Mouse (Mus musculus): ENCODE results near the gene Foxo4. TPM values are rescaled to one million over a fixed set of nuclear protein-coding genes. Genes with fewer than 3 reads are reported as not detected.

Foxo4 gene
- total RNA-seq, 2 experiments from 2014 or later: 63.0 to 65.2 TPM

DNA sequence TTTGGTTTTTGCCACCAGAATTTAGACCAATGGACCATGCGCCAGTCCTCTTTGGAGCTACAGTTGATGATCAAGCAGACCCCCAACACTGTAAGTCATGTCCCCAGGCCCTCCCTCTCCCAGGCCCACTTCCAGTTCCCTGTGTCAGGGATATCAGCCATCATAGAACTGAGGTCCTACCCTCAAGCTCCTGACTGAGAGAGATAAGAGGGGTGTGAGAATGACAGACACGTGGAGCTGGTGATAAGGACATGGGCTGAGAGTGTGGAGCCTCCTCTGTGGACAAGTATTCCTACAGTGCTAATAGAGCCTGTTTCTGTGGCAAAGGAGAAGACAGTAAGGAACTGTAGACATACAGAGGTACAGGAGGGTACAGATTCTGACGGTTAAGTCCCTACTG lies 33.2 kb downstream of the Foxo4 start:
- no peak for DNase-seq
- intact Hi-C loops (cut with DNase I): loop anchor here (5.0 kb wide), 1 partner anchor 155 kb away; no protein-coding TSS in a partner anchor

DNA sequence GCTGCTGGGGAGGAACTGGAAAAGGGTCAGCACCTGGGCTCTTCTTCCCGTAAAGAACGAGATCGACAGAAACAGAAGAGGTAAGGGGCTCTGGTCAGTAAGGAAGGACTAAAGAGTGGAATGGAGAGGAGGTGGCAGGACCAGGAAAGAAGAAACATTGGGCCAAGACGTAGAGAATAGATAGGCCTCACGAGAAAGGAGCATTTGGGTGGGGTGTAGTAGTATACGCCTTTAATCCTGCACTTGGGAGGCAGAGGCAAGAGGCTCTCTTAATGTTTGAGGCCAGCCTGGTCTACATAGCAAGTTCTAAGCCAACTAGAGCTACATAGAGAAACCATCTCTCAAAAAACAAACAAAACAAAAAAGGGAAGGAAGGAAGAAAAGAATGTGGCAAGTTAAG lies 34.1 kb downstream of the Foxo4 start:
- no peak for DNase-seq
- intact Hi-C loops (cut with DNase I): loop anchor here (5.0 kb wide), 1 partner anchor 156 kb away; no protein-coding TSS in a partner anchor

DNA sequence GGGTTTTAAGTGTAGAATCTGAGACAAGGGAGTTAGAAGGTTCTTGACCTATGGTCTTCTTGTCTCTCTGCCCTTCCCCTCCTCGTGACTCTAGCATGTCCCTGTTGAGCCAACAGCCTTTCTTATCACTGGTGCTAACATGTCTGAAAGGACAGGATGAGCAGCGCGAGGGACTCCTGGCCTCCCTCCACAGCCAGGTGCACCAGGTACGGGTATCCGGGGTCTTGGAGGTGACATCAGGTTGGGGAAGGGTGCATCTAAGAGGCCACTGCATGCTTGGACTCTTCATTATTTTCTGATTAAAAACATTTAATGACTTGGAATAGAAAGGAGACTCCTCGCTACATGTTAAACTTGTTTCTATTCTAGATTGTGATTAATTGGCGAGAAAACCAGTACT lies 34.7 kb downstream of the Foxo4 start:
- DNase-seq: no peak
- intact Hi-C loops (cut with DNase I): loop anchor here (5.0 kb wide), 1 partner anchor 157 kb away; no protein-coding TSS in a partner anchor

DNA sequence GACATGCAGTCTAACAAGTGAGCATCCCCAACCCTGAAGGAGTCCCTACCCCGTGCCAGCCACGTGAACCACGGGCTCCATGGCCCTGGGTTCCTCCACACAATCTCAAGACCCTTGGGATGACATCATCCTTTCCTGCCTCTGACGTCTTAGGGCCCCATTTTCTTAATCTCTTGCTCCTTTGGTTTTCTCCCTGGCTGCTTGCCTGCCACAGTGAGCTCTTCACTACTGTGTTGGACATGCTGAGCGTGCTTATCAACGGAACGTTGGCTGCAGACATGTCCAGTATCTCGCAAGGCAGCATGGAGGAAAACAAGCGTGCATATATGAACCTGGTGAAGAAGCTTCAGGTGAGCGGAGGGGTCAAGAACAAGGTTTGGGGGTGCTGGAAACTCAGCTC lies 35.8 kb downstream of the Foxo4 start:
- DNase-seq: no peak
- intact Hi-C loops (cut with DNase I): no loop called here

DNA sequence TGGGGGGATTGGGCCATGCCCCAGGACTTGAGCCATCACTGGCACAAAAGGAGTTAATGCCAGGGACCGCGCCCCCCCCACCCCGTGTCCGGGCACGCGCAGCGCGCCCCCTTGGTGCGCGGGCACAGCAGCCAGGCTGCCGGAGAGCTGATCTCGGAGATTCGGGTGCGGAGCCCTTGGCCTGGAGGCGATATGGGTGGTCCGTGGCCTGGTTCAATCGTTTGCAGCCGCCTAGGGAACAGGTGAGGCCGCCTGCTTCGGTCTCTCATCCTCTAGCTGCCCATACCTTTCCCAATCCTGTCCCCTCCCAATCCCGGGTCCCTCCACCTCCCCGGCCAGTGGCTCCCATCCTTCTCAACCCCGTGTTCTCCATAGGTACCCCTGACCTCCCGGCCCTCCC lies 44.7 kb downstream of the Foxo4 start, which contains the start of gene Nlgn3:
Gene Nlgn3 (plus strand): TSS at position 114 of the 400 bp plus-strand sequence.
- intact Hi-C loops (cut with DNase I): no loop called here
- no peak for DNase-seq

DNA sequence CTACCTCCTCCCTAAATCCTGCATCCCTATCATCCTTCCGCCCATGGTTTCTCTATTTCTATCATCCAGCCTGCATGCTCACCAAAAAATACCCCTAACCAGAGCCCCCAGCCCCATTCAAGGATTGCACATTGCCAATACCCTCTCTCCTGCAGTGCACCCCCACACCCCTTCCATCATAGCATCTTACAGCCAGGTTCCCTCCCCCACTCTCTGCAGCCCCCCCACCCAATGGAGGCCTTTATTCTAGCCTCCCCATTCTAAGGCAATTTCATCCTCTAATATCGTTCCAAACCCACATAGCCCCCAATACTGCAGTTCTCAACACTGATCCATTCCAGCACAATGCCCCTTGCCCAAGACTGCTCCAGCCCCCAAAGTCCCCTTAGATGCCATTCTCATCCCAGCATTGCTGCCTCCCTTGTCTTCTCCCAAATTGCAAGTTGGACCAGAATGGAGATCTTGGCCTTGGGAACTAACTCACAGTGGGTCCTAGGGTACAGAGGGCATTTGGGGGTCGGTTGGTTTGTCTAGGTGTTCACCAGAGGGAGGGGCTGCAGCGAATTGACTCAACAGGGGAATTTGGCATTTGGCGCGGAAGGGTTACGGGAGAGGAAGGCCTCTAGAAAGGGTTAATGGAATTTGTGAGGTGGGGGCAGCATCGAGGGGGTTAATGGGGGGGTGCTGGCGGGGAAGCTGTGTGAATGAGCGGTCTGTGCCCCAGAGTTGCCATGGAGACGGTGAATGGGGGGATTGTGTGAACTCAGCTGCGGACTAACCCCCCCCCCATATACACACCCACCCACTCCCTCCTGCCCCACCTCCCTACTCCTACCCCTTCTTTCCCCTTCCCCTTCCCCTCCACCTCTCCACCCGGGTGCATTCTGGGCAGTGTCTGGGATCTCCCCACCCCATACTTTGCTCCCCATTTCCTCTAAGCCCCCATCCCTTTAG lies 45.4 kb downstream of the Foxo4 start:
- intact Hi-C loops (cut with DNase I): no loop called here
- DNase-seq: no peak

DNA sequence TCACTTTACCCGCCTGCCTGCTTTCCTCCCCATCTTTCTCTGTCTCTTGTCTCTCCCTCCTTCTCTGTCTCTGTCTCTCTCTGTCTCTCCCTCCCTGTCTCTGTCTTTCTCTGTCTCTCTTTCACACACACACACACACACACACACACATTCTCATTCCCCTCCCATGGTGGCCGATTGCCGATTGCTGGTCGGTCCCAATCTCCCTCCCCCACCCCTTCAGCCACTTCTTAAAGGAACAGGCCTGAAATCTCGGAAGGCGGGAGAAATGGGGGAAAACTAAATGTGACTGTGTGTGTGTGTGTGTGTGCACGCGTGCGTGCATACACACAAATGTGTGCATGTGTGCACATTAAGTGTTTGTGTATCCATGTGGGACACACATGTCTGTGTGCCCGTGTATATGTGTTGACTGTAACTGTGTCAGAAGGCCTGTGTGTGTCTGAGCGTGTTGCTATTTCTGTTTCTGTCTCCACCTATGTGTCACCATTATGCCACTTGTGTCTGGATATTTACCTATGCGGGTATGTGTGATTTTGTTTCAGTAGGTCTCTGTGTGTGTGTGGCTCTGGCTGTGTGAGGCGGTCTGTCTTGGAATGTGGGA lies 46.2 kb downstream of the Foxo4 start:
- DNase-seq: no peak
- intact Hi-C loops (cut with DNase I): no loop called here

DNA sequence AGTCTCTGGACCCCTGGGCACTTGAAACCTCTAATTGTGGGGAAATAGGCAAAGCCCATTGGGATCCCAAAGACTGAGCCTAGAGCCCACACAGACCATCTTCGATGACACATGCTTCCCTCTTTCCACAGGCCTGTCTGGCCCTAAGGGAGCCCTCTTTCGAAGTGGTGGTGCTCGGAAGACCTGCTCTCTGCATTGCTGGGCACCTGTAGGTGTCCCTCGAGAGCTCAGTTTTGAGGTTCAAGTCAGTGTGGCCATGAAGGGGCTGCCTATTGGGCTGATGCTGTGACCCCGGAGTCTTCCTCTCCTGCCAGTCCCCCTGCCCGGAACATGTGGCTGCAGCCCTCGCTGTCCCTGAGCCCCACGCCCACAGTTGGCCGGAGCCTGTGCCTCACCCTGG lies 47.3 kb downstream of the Foxo4 start:
- intact Hi-C loops (cut with DNase I): no loop called here

DNA sequence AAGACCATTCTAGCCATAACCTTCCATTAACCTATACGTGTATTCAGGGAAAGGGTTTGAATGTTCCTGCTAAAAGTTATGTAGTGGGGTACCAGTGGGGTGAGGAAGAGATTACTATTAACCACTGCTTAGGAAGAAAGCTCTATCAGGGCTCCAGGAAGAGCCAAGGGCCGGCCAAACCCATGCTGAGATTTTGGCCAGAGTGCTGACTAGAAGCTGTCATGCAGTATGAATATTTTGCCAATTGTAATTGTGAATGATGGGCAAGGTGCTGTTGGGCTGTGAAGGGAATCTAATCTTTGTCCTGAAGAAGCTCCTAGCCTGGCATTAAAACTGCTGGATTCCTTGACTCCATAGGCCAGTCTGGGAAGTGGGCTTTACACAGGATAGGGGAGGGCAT lies 50.3 kb downstream of the Foxo4 start:
- no peak for DNase-seq
- intact Hi-C loops (cut with DNase I): no loop called here

More for the DNA sequence above, 47.3 kb downstream of the Foxo4 start:
- no peak for DNase-seq

DNA sequence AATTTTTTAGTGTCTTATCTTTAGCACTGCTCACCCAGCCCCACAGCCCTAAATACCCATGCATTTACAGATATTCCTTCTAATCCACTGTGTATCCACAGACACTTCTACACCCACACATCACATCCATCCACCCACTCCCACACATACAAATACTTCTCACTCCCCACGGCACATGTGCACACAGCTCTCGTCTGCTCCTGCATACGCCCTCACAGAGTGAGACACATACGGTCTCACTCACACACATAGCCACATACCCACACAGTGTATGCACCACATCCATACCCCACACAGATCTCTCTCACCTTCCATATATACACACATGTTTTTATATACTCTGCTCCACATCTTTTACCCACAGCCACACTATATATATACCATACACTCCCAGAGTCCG lies 55.0 kb downstream of the Foxo4 start:
- intact Hi-C loops (cut with DNase I): no loop called here
- no peak for DNase-seq

Other genes with a start within 250 kb of the Foxo4 start
- gene Tex11, start 194.9 kb upstream of the Foxo4 start, total RNA-seq (2021): under 1 TPM in 1 of 2 experiments, not detected in 1; 0.28 TPM
- gene Slc7a3, start 168.5 kb upstream of the Foxo4 start, total RNA-seq (2021): not detected
- 10 to 100 TPM; 32.9 to 42.0 TPM for gene Snx12, start 32.0 kb upstream of the Foxo4 start, total RNA-seq (2021)
- gene Gm614, start 9.5 kb downstream of the Foxo4 start, total RNA-seq (2021): not detected
- 1 to 10 TPM; 8.8 to 9.0 TPM for gene Il2rg, start 13.7 kb downstream of the Foxo4 start, total RNA-seq (2021)
- gene Gm20489, start 14.5 kb downstream of the Foxo4 start, total RNA-seq (2021): not detected
- gene Med12, start 19.5 kb downstream of the Foxo4 start, total RNA-seq (2021): 10 to 100 TPM; 19.8 to 23.2 TPM
- under 1 TPM; 0.22 to 0.50 TPM for gene Nlgn3, start 44.6 kb downstream of the Foxo4 start, total RNA-seq (2021)
- not detected for gene Gjb1, start 121.8 kb downstream of the Foxo4 start, total RNA-seq (2021)
- 10 to 100 TPM; 13.7 to 18.2 TPM for gene Zmym3, start 166.3 kb downstream of the Foxo4 start, total RNA-seq (2021)
- 10 to 100 TPM; 63.9 to 78.2 TPM for gene Nono, start 174.8 kb downstream of the Foxo4 start, total RNA-seq (2021)
- 100 to 1,000 TPM; 184 to 237 TPM for gene Itgb1bp2, start 194.6 kb downstream of the Foxo4 start, total RNA-seq (2021)